Comparison of ENCODE assay signal across 14 mouse cellular contexts in genomic region chr17:36158264-36158663, GRCm38 (mm10). TPM values are rescaled to one million over a fixed set of nuclear protein-coding genes. Genes with fewer than 3 reads are reported as not detected.
A peak's percentile ranks its signal among the peaks of the same experiment; 100 is the strongest.
DNase-seq lines count a peak whose midpoint lies in the region; ATAC-seq and TF ChIP-seq lines count a peak whose summit lies in the region.
"Not testable (repeated sequence)": the region's sequence is repeated elsewhere in the genome, so short reads cannot be mapped to it uniquely, and the experiment has no call there.
"Had no signal": no experiment of that assay in that cellular context is flagged by ENCODE, and none has a peak within 500 bp of the region (broad histone marks: within the 10 kb centered on the region; RNA-seq: fewer than 3 reads in every experiment).

No protein-coding gene starts in this region.

- TF ChIP-seq EP300 in heart, postnatal 0 days (IDR thresholded peaks at IDR 0.05; ENCODE audit: low read depth), result not testable (repeated sequence)

- not testable (repeated sequence) for H3K9me3 ChIP-seq in embryonic facial prominence, embryonic 14.5 days (ENCODE audit: control insufficient read depth, low read length); forebrain, postnatal 0 days (ENCODE audit: low read length); heart, postnatal 0 days (replicated peaks; ENCODE audit: control insufficient read depth, low read length); intestine, embryonic 14.5 days (ENCODE audit: control insufficient read depth, low read length); limb, embryonic 13.5 days; midbrain, embryonic 10.5 days (replicated peaks); neural tube, embryonic 13.5 days

- ATAC-seq in embryonic facial prominence, embryonic 14.5 days (ENCODE audit: low read depth); forebrain, postnatal 0 days; heart, postnatal 0 days (ENCODE audit: insufficient read depth, low read depth); intestine, embryonic 14.5 days (replicated peaks; ENCODE audit: low FRiP score, low TSS enrichment, low read depth); limb, embryonic 13.5 days (ENCODE audit: low FRiP score, low read depth); neural tube, embryonic 13.5 days (ENCODE audit: low read depth): not testable (repeated sequence)

- WGBS in embryonic facial prominence, embryonic 14.5 days, result 6% methylated on average over 11 of the region's 11 CpGs
- 8% methylated on average over 11 of the region's 11 CpGs for WGBS in forebrain, postnatal 0 days
- WGBS in heart, postnatal 0 days, result 14% methylated on average over 11 of the region's 11 CpGs
- WGBS in intestine, embryonic 14.5 days, result 10% methylated on average over 11 of the region's 11 CpGs
- 12% methylated on average over 11 of the region's 11 CpGs for WGBS in limb, embryonic 13.5 days
- WGBS in midbrain, embryonic 10.5 days, result 9% methylated on average over 11 of the region's 11 CpGs
- WGBS in neural tube, embryonic 13.5 days, result 9% methylated on average over 11 of the region's 11 CpGs

- peak overlapping the region; percentile 55 for H3K4me2 ChIP-seq in embryonic facial prominence, embryonic 14.5 days (ENCODE audit: low read depth, low read length)
- peak overlapping the region; percentile 47 for H3K4me2 ChIP-seq in forebrain, postnatal 0 days (ENCODE audit: low read depth)
- H3K4me2 ChIP-seq in heart, postnatal 0 days (ENCODE audit: low read depth, low read length), result not testable (repeated sequence)
- peak overlapping the region; percentile 47 for H3K4me2 ChIP-seq in intestine, embryonic 14.5 days (ENCODE audit: low read length)
- peak overlapping the region; percentile 68 for H3K4me2 ChIP-seq in limb, embryonic 13.5 days (replicated peaks)
- H3K4me2 ChIP-seq in neural tube, embryonic 13.5 days, result peak overlapping the region; percentile 47

- not testable (repeated sequence) for H3K9ac ChIP-seq in embryonic facial prominence, embryonic 14.5 days (ENCODE audit: low read depth, low read length); forebrain, postnatal 0 days; heart, postnatal 0 days (replicated peaks; ENCODE audit: low read depth, low read length); intestine, embryonic 14.5 days (ENCODE audit: low read length); limb, embryonic 13.5 days; neural tube, embryonic 13.5 days

- not testable (repeated sequence) for TF ChIP-seq CTCF in forebrain, postnatal 0 days (IDR thresholded peaks at IDR 0.05; ENCODE audit: low read depth); heart, postnatal 0 days (IDR thresholded peaks at IDR 0.05; ENCODE audit: low read depth)

- not testable (repeated sequence) for DNase-seq in embryonic facial prominence, embryonic 14.5 days (ENCODE audit: low spot score); forebrain, postnatal 0 days; heart, postnatal 0 days (ENCODE audit: low spot score); midbrain, embryonic 10.5 days (ENCODE audit: low spot score)
- peak; percentile 52 for DNase-seq in intestine, embryonic 14.5 days (ENCODE audit: low spot score)

- H3K4me1 ChIP-seq in embryonic facial prominence, embryonic 14.5 days (ENCODE audit: control insufficient read depth, insufficient read depth, low read length); forebrain, postnatal 0 days (ENCODE audit: insufficient read depth); heart, postnatal 0 days (ENCODE audit: control insufficient read depth, insufficient read depth); intestine, embryonic 14.5 days (replicated peaks; ENCODE audit: control insufficient read depth, insufficient read depth, low read length); neural tube, embryonic 13.5 days (replicated peaks): not testable (repeated sequence)
- H3K4me1 ChIP-seq in limb, embryonic 13.5 days, result 0 out of 2 replicates have a peak, but pooled peaks cover 11% of the 10 kb centered on the region
- peaks cover 12% of the 10 kb centered on the region for H3K4me1 ChIP-seq in midbrain, embryonic 10.5 days

- peak overlapping the region; percentile 34 for H3K4me3 ChIP-seq in embryonic facial prominence, embryonic 14.5 days (ENCODE audit: low read depth, low read length)
- peak overlapping the region; percentile 22; the same call in 1 of the 2 replicates for H3K4me3 ChIP-seq in forebrain, postnatal 0 days (ENCODE audit: low read depth, low read length)
- H3K4me3 ChIP-seq in heart, postnatal 0 days (ENCODE audit: low read depth, low read length), result peak overlapping the region; percentile 30; the same call in 1 of the 2 replicates
- H3K4me3 ChIP-seq in intestine, embryonic 14.5 days (ENCODE audit: low read depth, low read length); neural tube, embryonic 13.5 days: not testable (repeated sequence)
- peak overlapping the region; percentile 41 for H3K4me3 ChIP-seq in limb, embryonic 13.5 days
- H3K4me3 ChIP-seq in midbrain, embryonic 10.5 days, result peak overlapping the region; percentile 47; the same call in 1 of the 2 replicates

- peaks cover 61% of the 10 kb centered on the region for H3K27me3 ChIP-seq in embryonic facial prominence, embryonic 14.5 days (replicated peaks; ENCODE audit: control insufficient read depth, insufficient read depth, low read length)
- H3K27me3 ChIP-seq in forebrain, postnatal 0 days (ENCODE audit: insufficient read depth, low read length), result peaks cover 24% of the 10 kb centered on the region
- H3K27me3 ChIP-seq in heart, postnatal 0 days (ENCODE audit: control insufficient read depth, insufficient read depth, low read length), result peaks cover 64% of the 10 kb centered on the region
- peaks cover 69% of the 10 kb centered on the region for H3K27me3 ChIP-seq in intestine, embryonic 14.5 days (replicated peaks; ENCODE audit: control insufficient read depth, insufficient read depth, low read length)
- H3K27me3 ChIP-seq in limb, embryonic 13.5 days, result peaks cover 85% of the 10 kb centered on the region
- H3K27me3 ChIP-seq in midbrain, embryonic 10.5 days (ENCODE audit: low read depth, poor library complexity, severe bottlenecking), result peaks cover 97% of the 10 kb centered on the region
- peaks cover 96% of the 10 kb centered on the region for H3K27me3 ChIP-seq in neural tube, embryonic 13.5 days

- H3K36me3 ChIP-seq in embryonic facial prominence, embryonic 14.5 days (ENCODE audit: control insufficient read depth, insufficient read depth, low read length); forebrain, postnatal 0 days (ENCODE audit: insufficient read depth); heart, postnatal 0 days (replicated peaks; ENCODE audit: control insufficient read depth, insufficient read depth, low read length); intestine, embryonic 14.5 days (ENCODE audit: control insufficient read depth, insufficient read depth, low read length); limb, embryonic 13.5 days; midbrain, embryonic 10.5 days; neural tube, embryonic 13.5 days: not testable (repeated sequence)

- H3K27ac ChIP-seq in embryonic facial prominence, embryonic 14.5 days (replicated peaks; ENCODE audit: low read depth, low read length); forebrain, postnatal 0 days (ENCODE audit: low read depth, low read length); heart, postnatal 0 days (ENCODE audit: low read depth); intestine, embryonic 14.5 days (ENCODE audit: low read depth); limb, embryonic 13.5 days; midbrain, embryonic 10.5 days (replicated peaks); neural tube, embryonic 13.5 days (replicated peaks): not testable (repeated sequence)

RNA-seq across cellular contexts. Expression of gene Gm8909, which starts 10.1 kb away (rescaled TPM):
- polyA plus RNA-seq in embryonic facial prominence, embryonic 14.5 days (2014; fragmentation: Nextera tagmentation; extraction: Ambion mirVana), result not detected in 2 replicates
- total RNA-seq in forebrain, postnatal 0 days (2014; rRNA removed), result not detected in 2 replicates
- polyA plus RNA-seq in forebrain, postnatal 0 days (2015; fragmentation: Nextera tagmentation; extraction: Ambion mirVana), result not detected in 2 replicates
- total RNA-seq in heart, postnatal 0 days (2014; rRNA removed; ENCODE audit: low replicate concordance), result not detected in 2 replicates
- not detected in 2 replicates for polyA plus RNA-seq in heart, postnatal 0 days (2015; fragmentation: Nextera tagmentation; extraction: Ambion mirVana)
- 0.13 TPM in 1 of 2 replicates, not detected in the other for polyA plus RNA-seq in intestine, embryonic 14.5 days (2014; fragmentation: Nextera tagmentation; extraction: Ambion mirVana)
- not detected in 2 replicates for polyA plus RNA-seq in limb, embryonic 13.5 days (2015; fragmentation: Nextera tagmentation; extraction: Ambion mirVana)
- polyA plus RNA-seq in midbrain, embryonic 10.5 days (2016; fragmentation: Nextera tagmentation; extraction: Ambion mirVana), result 0.22 TPM in 1 of 2 replicates, not detected in the other
- polyA plus RNA-seq in neural tube, embryonic 13.5 days (2015; fragmentation: Nextera tagmentation; extraction: Ambion mirVana), result not detected in 2 replicates
- total RNA-seq: granulocyte monocyte progenitor cell, adult 5-6 weeks; heart, postnatal 36 days; layer of hippocampus, adult 18-20 months; left cerebral cortex, postnatal 4 days had no signal
- polyA plus RNA-seq: liver, postnatal 0 days had no signal

RNA-seq across cellular contexts. Expression of gene Gm7030, which starts 29.0 kb away (rescaled TPM):
- not detected in 2 replicates for polyA plus RNA-seq in embryonic facial prominence, embryonic 14.5 days (2014; fragmentation: Nextera tagmentation; extraction: Ambion mirVana)
- total RNA-seq in forebrain, postnatal 0 days (2014; rRNA removed), result not detected in 2 replicates
- not detected in 2 replicates for polyA plus RNA-seq in forebrain, postnatal 0 days (2015; fragmentation: Nextera tagmentation; extraction: Ambion mirVana)
- total RNA-seq in heart, postnatal 0 days (2014; rRNA removed; ENCODE audit: low replicate concordance), result not detected in 2 replicates
- not detected in 2 replicates for polyA plus RNA-seq in heart, postnatal 0 days (2015; fragmentation: Nextera tagmentation; extraction: Ambion mirVana)
- not detected in 2 replicates for polyA plus RNA-seq in intestine, embryonic 14.5 days (2014; fragmentation: Nextera tagmentation; extraction: Ambion mirVana)
- polyA plus RNA-seq in limb, embryonic 13.5 days (2015; fragmentation: Nextera tagmentation; extraction: Ambion mirVana), result not detected in 2 replicates
- not detected in 2 replicates for polyA plus RNA-seq in midbrain, embryonic 10.5 days (2016; fragmentation: Nextera tagmentation; extraction: Ambion mirVana)
- not detected in 2 replicates for polyA plus RNA-seq in neural tube, embryonic 13.5 days (2015; fragmentation: Nextera tagmentation; extraction: Ambion mirVana)
- total RNA-seq: adrenal gland, postnatal 4 days; granulocyte monocyte progenitor cell, adult 5-6 weeks; heart, postnatal 36 days; layer of hippocampus, adult 18-20 months; left cerebral cortex, postnatal 4 days had no signal
- polyA plus RNA-seq: liver, postnatal 0 days; testis, adult 2 months had no signal

RNA-seq across cellular contexts. Expression of gene H2-T3, which starts 31.8 kb away (rescaled TPM):
- not detected in 2 replicates for polyA plus RNA-seq in embryonic facial prominence, embryonic 14.5 days (2014; fragmentation: Nextera tagmentation; extraction: Ambion mirVana)
- total RNA-seq in forebrain, postnatal 0 days (2014; rRNA removed), result not detected in 2 replicates
- not detected in 2 replicates for polyA plus RNA-seq in forebrain, postnatal 0 days (2015; fragmentation: Nextera tagmentation; extraction: Ambion mirVana)
- not detected in 2 replicates for total RNA-seq in heart, postnatal 0 days (2014; rRNA removed; ENCODE audit: low replicate concordance)
- polyA plus RNA-seq in heart, postnatal 0 days (2015; fragmentation: Nextera tagmentation; extraction: Ambion mirVana), result not detected in 2 replicates
- 7.9 and 8.2 TPM in 2 replicates for polyA plus RNA-seq in intestine, embryonic 14.5 days (2014; fragmentation: Nextera tagmentation; extraction: Ambion mirVana)
- polyA plus RNA-seq in limb, embryonic 13.5 days (2015; fragmentation: Nextera tagmentation; extraction: Ambion mirVana), result 0.09 TPM in 1 of 2 replicates, not detected in the other
- polyA plus RNA-seq in midbrain, embryonic 10.5 days (2016; fragmentation: Nextera tagmentation; extraction: Ambion mirVana), result not detected in 2 replicates
- polyA plus RNA-seq in neural tube, embryonic 13.5 days (2015; fragmentation: Nextera tagmentation; extraction: Ambion mirVana), result not detected in 2 replicates
- total RNA-seq: adrenal gland, postnatal 4 days; granulocyte monocyte progenitor cell, adult 5-6 weeks; heart, postnatal 36 days; layer of hippocampus, adult 18-20 months; left cerebral cortex, postnatal 4 days had no signal
- polyA plus RNA-seq: liver, postnatal 0 days; testis, adult 2 months had no signal

RNA-seq across cellular contexts. Expression of gene Gm19684, which starts 36.8 kb away (rescaled TPM):
- not detected in 2 replicates for polyA plus RNA-seq in embryonic facial prominence, embryonic 14.5 days (2014; fragmentation: Nextera tagmentation; extraction: Ambion mirVana)
- not detected in 2 replicates for total RNA-seq in forebrain, postnatal 0 days (2014; rRNA removed)
- polyA plus RNA-seq in forebrain, postnatal 0 days (2015; fragmentation: Nextera tagmentation; extraction: Ambion mirVana), result not detected in 2 replicates
- 0.35 TPM in 1 of 2 replicates, not detected in the other for total RNA-seq in heart, postnatal 0 days (2014; rRNA removed; ENCODE audit: low replicate concordance)
- not detected in 2 replicates for polyA plus RNA-seq in heart, postnatal 0 days (2015; fragmentation: Nextera tagmentation; extraction: Ambion mirVana)
- polyA plus RNA-seq in intestine, embryonic 14.5 days (2014; fragmentation: Nextera tagmentation; extraction: Ambion mirVana), result not detected in 2 replicates
- not detected in 2 replicates for polyA plus RNA-seq in limb, embryonic 13.5 days (2015; fragmentation: Nextera tagmentation; extraction: Ambion mirVana)
- not detected in 2 replicates for polyA plus RNA-seq in midbrain, embryonic 10.5 days (2016; fragmentation: Nextera tagmentation; extraction: Ambion mirVana)
- polyA plus RNA-seq in neural tube, embryonic 13.5 days (2015; fragmentation: Nextera tagmentation; extraction: Ambion mirVana), result not detected in 2 replicates
- total RNA-seq: layer of hippocampus, adult 18-20 months; left cerebral cortex, postnatal 4 days had no signal
- polyA plus RNA-seq: liver, postnatal 0 days; testis, adult 2 months had no signal
